Mouse (Mus musculus): ENCODE measurements around the gene Ppil6.

DNA sequence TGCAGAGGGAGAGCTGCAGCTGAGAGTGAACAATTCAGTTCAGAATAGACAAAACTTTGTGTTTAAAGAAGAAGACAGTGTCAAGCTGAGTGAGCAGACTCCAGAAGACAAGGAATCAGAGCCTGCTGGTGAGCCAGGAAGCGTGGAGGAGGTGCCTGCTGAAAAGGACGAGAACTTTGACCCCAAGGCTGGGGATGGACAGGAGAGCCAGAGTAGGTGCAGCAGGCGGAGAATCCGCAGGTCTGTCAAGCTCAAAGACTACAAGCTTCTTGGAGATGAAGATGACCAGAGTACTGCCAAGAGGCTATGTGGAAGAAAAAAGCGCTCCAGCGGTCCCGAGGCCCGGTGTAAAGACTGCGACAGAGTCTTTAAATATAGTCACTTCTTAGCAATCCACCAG lies 38.6 kb upstream of the Ppil6 start:
- no peak for TF ChIP-seq CTCF (IDR thresholded peaks at IDR 0.05; ENCODE audit: extremely low read depth, insufficient read depth, insufficient read length, insufficient replicate concordance)
- no peak for TF ChIP-seq POLR2A (IDR thresholded peaks at IDR 0.05; ENCODE audit: low read depth, low read length)
